Mouse (Mus musculus) liver, adult (tissue): Measurements from ENCODE around the gene Trnp1.
A peak's percentile ranks its signal among the peaks of the same experiment; 100 is the strongest.

ENCODE experiments used
- GATA4 ChIP-seq: IDR thresholded peaks from 2 replicates; pipeline ENCODE4 v1.6.1; 2014; ENCODE audit warnings: mild to moderate bottlenecking, low read length; ENCODE audit not compliant: insufficient replicate concordance

Gene Trnp1

DNA sequence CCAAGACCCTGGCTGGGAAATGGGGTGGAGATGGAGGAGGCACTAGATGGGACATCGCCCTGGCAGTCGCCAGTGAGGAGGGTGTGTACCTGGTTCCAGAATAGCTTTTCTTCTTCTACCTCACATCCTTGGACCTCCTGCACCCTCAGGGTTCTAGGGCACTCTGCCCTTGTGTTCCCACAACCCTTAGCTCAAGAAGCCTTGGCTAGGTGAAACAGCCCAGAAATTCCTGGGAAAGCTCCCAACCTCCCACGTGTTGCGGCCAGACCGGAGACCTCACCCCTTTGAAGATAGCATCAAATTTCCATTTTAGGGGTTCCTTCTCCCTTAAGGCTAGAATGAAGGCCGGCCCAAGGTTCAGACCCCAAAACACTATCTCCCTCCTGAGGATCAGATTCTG is 17.6 kb downstream of the Trnp1 start:
- TF ChIP-seq GATA4: no peak

DNA sequence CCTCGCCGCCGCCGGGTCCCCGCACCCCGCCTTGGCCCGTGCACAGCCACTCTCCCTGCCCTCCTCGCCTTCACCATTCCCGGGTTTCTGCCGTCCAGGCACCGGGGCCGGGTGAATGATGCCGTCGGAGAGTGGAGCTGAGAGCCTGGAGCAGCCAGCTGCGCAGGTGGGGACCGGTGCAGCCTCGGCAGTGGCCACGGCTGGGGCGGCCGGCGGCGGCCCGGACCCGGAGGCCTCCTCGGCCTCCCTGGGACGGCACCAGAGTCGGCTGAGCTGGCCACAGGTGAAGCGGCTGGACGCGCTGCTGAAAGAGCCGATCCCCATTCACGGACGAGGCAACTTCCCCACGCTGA is 18.2 kb downstream of the Trnp1 start:
- TF ChIP-seq GATA4: no peak

DNA sequence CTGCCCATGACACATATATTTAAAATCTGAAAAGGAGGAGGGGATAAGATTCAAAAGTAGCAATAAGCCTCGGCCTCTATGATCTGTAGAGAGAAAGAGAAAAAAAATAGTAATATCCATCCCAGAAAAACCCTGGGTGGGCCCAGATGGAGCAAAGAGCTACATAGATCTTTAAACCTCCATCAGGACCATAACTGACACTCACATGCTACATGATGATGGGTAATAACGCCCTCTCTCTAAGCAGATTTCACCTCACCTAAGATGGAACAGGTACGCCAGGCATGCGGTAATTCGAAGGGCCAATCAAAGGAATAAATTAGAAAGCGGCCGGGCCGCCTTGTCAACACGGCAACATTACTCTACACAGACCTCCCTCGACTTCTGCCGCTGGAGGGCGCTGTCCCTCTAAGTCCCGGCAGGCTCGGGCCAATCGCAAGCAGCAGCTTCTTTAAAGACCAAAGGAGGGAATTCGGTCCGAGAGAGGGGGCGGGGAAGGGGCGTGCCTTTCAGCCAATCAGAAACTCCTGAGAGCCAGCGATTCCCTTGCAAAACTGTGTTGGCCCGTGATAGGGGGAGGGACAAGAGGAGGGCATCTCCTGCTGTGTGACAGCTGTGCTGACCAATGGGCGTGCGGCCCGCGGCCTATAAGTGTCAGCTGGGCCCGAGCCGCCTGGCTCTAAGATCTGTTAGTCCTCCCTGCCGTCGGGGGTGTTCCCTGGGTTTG is 18.7 kb downstream of the Trnp1 start, which contains the start of gene Tent5b:
Tent5b (plus strand) TSS at position 675 of the 727 bp plus-strand sequence.
- no peak; the same call in 1 of the 2 replicates for TF ChIP-seq GATA4

- no peak for TF ChIP-seq GATA4
These were observed 24.5 kb downstream of the Trnp1 start for GRCm38 (mm10) chr4:133473833-133474232.

DNA sequence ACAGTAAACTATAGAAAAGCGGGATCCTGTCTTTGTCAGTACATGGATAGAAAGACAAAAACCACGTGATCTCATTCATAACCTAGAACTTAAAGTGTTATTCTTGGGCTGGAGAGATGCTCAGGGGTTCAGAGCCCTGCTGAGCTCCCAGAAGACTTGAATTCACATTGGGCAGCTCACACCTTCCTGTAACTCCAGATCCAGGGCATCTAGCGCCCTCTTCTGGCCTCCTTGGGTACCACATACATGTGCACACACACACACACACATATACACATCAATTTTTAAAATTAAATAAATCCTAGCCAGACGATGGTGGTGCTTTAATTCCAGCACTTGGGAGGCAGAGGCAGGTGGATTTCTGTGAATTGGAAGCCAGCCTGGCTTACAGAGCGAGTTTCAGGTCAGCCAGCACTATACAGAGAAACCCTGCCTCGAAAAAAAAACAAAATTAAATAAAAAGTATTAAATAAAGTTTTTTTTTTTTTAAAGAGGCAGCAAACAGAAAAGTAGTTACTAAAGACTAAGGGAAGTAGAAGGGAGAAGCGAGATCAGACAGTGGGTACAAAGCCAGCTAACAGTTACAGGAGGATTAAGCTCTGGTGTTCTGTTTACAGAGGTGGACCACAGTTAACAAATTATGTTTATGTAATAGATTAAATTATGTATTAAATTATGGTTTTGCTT is 27.1 kb downstream of the Trnp1 start:
- TF ChIP-seq GATA4: no peak

- TF ChIP-seq GATA4: no peak
These were observed 29.2 kb downstream of the Trnp1 start for GRCm38 (mm10) chr4:133469122-133469521.

- TF ChIP-seq GATA4: no peak
These were observed 30.3 kb downstream of the Trnp1 start for GRCm38 (mm10) chr4:133468080-133468479.

DNA sequence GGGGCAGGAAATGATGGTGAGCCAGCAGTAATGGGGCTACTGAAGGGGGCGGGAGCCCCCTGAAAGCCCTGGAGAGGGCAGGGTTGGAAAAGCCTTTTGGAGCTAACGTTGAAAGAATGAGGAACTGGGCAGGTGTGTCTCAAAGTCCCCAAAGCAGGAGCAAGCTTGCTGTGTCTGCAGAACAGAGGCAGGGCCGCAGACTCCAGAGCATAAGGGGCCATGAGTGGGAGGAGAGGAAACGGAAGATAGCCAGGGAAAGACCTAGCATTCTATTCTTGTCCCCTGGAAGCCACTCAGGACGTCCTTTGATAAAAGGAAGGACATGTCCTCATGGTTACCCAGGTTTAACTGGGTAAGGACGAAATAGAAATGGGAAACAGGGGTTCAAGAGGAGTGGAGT is 35.2 kb downstream of the Trnp1 start:
- TF ChIP-seq GATA4: peak; percentile 56; the same call in 1 of the 2 replicates

DNA sequence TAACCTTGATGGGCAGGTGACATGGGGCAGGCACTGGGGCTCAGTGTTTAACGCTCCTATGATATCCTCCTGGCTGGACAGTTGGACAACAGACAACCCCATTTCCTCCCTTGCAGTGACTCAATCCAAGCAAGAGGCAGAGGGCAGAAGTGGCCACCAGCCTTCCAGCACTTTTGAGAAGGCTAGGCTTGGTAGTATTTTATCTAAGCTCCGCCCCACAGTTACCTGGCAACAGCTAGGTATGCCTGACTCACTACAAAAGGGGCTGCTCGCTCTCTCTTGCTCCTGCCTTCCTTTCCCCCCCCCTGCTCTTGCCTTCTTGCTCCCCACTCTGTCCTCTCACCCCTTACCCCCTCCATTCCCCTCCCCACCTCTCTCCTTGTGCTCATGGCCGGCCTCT is 37.0 kb downstream of the Trnp1 start:
- no peak for TF ChIP-seq GATA4

- TF ChIP-seq GATA4: no peak
These were observed 37.5 kb downstream of the Trnp1 start for GRCm38 (mm10) chr4:133460796-133461325.

- no peak for TF ChIP-seq GATA4
These were observed 38.3 kb downstream of the Trnp1 start for GRCm38 (mm10) chr4:133460006-133460405.

DNA sequence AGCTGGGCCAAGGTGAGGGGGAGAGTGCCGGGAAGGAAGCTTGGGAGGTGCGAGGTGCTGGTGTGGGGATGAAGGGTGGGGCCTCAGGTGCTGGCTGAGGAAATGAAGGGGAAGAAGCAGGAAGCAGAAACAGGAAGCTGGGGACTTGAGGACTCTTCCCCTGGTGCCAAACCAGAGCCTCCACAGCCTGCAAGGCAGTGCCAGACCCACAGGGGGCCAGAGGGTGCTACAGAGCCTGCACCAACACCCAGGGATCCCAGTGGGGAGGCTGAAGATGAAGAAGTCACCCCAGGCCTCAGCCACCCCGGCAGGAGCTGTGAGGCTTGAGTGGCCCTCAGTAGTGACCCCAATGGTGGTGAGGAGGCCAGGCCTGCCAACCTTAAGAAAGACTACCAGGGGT is 40.3 kb downstream of the Trnp1 start:
- TF ChIP-seq GATA4: no peak

GRCm38 (mm10) chr4:133452433-133452832 is 45.9 kb downstream of the Trnp1 start:
- no peak for TF ChIP-seq GATA4

DNA sequence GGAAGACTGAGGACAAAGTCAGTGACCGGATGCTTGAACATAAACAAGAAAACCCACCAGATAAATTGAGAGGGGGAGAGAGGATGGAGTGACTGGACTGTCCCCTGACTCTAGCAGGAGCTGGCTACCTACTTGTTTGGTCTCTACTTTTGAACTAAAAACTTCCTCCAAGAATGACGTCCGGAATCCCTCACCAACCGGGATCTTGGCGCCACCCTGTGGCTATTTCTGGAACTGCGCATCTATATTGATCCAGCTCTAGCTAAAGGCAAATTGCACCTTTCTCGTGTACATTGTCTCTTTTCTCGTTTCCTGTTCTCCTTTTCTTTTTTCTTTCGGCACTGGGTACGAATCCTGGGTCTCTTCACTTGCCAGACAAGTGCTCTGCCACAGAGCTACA is 46.8 kb downstream of the Trnp1 start:
- TF ChIP-seq GATA4: no peak

DNA sequence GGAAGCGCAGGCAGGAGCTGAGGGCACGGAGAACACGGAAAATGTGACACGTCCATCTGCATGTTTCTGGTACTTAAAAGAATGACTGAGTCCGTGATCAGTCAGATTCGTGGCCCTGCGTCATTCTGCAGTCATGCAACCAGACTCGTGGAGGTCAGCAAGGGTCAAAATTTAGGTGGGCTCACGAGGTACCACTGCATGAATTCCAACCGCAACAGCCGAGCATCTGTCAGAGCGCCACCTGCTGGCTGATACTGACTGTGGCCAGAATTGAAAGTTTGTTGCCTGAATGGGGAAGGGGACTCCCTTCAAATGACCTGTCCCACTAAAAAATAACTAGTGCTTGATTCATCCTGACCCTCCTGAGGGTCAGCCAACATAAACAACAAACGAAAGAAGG is 48.6 kb downstream of the Trnp1 start:
- no peak for TF ChIP-seq GATA4

DNA sequence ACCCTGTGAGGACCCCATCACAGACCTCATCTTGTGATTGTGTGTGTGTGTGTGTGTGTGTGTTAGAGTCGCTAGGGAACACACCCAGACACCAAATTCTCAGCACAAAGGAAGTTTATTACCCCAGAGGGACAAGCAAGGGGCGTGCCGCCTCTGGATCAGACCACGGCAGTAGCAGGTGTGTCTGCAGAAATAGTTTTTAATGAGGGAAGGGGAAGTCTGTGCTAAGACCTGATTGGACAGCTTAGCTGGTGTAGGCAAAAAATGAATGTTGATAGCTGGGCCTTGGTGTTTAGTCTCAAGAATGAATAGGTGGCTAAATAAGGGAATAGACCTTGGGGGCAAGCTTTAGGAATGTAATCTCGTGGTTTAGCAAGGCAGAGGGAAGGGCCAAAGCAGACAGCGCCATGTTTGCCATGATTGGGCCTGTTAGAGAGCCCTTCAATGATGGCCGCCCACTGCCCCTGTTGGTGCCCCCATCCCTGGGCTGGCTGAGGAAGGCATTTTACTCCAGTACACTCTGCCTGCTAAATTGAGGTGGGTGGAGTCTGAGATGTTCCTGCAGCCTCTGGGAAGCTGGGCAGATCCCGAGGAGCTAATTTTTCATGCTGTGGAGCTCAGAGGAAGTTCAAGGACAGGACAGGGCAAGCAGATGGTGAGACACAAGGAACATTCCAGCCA is 49.5 kb downstream of the Trnp1 start:
- no peak for TF ChIP-seq GATA4
